Mouse (Mus musculus): Measurements from ENCODE around the gene Mink1. TPM values are rescaled to one million over a fixed set of nuclear protein-coding genes. Genes with fewer than 3 reads are reported as not detected.

The Mink1 gene
- polyA plus RNA-seq, 1 experiment from 2014 or later = 8.5 TPM

GRCm38 (mm10) chr11:70641241-70641640, 78.6 kb downstream of the Mink1 start:
- Histone ChIP-seq H3K27me3 (ENCODE audit: control insufficient read depth, insufficient read depth, low read length) (no peaks in the 10 kb centered on the region), H3K4me2 (replicated peaks; ENCODE audit: low read depth) (no peak overlapping the region), H3K9me3 (ENCODE audit: control insufficient read depth, low read length) (no peaks in the 10 kb centered on the region), H3K4me1 (replicated peaks; ENCODE audit: control insufficient read depth, insufficient read depth) (peaks cover 3% of the 10 kb centered on the region), H3K27ac (replicated peaks) (no peak overlapping the region), H3K9ac (ENCODE audit: low read length) (no peak overlapping the region; the same call in 1 of the 2 replicates), H3K36me3 (ENCODE audit: control insufficient read depth, insufficient read depth, low read length) (peaks cover 10% of the 10 kb centered on the region), H3K4me3 (ENCODE audit: low read depth, low read length) (no peak overlapping the region)
- DNase-seq (ENCODE audit: low spot score) (no peak), ATAC-seq (ENCODE audit: low FRiP score, low TSS enrichment) (no peak)
- TF ChIP-seq CTCF (IDR thresholded peaks at IDR 0.05; ENCODE audit: low read depth) = no peak
- TF ChIP-seq EP300 (optimal IDR thresholded peaks at IDR 0.05) = no peak
- 86% methylated on average over 7 of the region's 7 CpGs for WGBS

GRCm38 (mm10) chr11:70643051-70643450, 80.4 kb downstream of the Mink1 start:
- H3K9ac ChIP-seq (ENCODE audit: low read length) = no peak overlapping the region
- H3K4me3 ChIP-seq (ENCODE audit: low read depth, low read length) = no peak overlapping the region
- no peak overlapping the region for H3K4me2 ChIP-seq (replicated peaks; ENCODE audit: low read depth)
- peaks cover 3% of the 10 kb centered on the region for H3K4me1 ChIP-seq (replicated peaks; ENCODE audit: control insufficient read depth, insufficient read depth)
- H3K36me3 ChIP-seq (ENCODE audit: control insufficient read depth, insufficient read depth, low read length) = peaks cover 10% of the 10 kb centered on the region
- H3K9me3 ChIP-seq (ENCODE audit: control insufficient read depth, low read length) = no peaks in the 10 kb centered on the region
- H3K27ac ChIP-seq (replicated peaks) = no peak overlapping the region
- DNase-seq (ENCODE audit: low spot score) (no peak), ATAC-seq (ENCODE audit: low FRiP score, low TSS enrichment) (no peak)
- TF ChIP-seq CTCF (IDR thresholded peaks at IDR 0.05; ENCODE audit: low read depth) (no peak), EP300 (optimal IDR thresholded peaks at IDR 0.05) (no peak)
- WGBS = 89% methylated on average over 6 of the region's 6 CpGs
- no peaks in the 10 kb centered on the region for H3K27me3 ChIP-seq (ENCODE audit: control insufficient read depth, insufficient read depth, low read length)

- peaks cover 15% of the 10 kb centered on the region for H3K36me3 ChIP-seq (ENCODE audit: control insufficient read depth, insufficient read depth, low read length)
- no peaks in the 10 kb centered on the region for H3K27me3 ChIP-seq (ENCODE audit: control insufficient read depth, insufficient read depth, low read length)
- ATAC-seq (ENCODE audit: low FRiP score, low TSS enrichment) (no peak), DNase-seq (ENCODE audit: low spot score) (no peak)
- no peak overlapping the region for H3K4me2 ChIP-seq (replicated peaks; ENCODE audit: low read depth)
- no peaks in the 10 kb centered on the region for H3K9me3 ChIP-seq (ENCODE audit: control insufficient read depth, low read length)
- no peak overlapping the region for H3K4me3 ChIP-seq (ENCODE audit: low read depth, low read length)
- H3K9ac ChIP-seq (ENCODE audit: low read length) = no peak overlapping the region
- H3K27ac ChIP-seq (replicated peaks) = no peak overlapping the region
- WGBS = 98% methylated on average over 8 of the region's 8 CpGs
- H3K4me1 ChIP-seq (replicated peaks; ENCODE audit: control insufficient read depth, insufficient read depth) = peaks cover 3% of the 10 kb centered on the region
- TF ChIP-seq EP300 (optimal IDR thresholded peaks at IDR 0.05) (no peak), CTCF (IDR thresholded peaks at IDR 0.05; ENCODE audit: low read depth) (no peak)
These were observed 82.0 kb downstream of the Mink1 start for GRCm38 (mm10) chr11:70644564-70645103.

- Histone ChIP-seq H3K27me3 (ENCODE audit: control insufficient read depth, insufficient read depth, low read length) (no peaks in the 10 kb centered on the region), H3K4me1 (replicated peaks; ENCODE audit: control insufficient read depth, insufficient read depth) (peaks cover 3% of the 10 kb centered on the region), H3K9me3 (ENCODE audit: control insufficient read depth, low read length) (no peaks in the 10 kb centered on the region), H3K27ac (replicated peaks) (peak overlapping the region; percentile 79), H3K9ac (ENCODE audit: low read length) (peak overlapping the region; percentile 83), H3K4me2 (replicated peaks; ENCODE audit: low read depth) (peak overlapping the region; percentile 71), H3K4me3 (ENCODE audit: low read depth, low read length) (peak overlapping the region; percentile 54), H3K36me3 (ENCODE audit: control insufficient read depth, insufficient read depth, low read length) (peaks cover 19% of the 10 kb centered on the region)
- TF ChIP-seq CTCF (IDR thresholded peaks at IDR 0.05; ENCODE audit: low read depth) = no peak
- TF ChIP-seq EP300 (optimal IDR thresholded peaks at IDR 0.05) = no peak
- 78% methylated on average over 12 of the region's 12 CpGs for WGBS
- ATAC-seq (ENCODE audit: low FRiP score, low TSS enrichment) = no peak
- DNase-seq (ENCODE audit: low spot score) = no peak
These were observed 83.0 kb downstream of the Mink1 start for GRCm38 (mm10) chr11:70645461-70646258.

GRCm38 (mm10) chr11:70646259-70646555, 83.5 kb downstream of the Mink1 start:
- peak overlapping the region; percentile 83 for H3K9ac ChIP-seq (ENCODE audit: low read length)
- ATAC-seq (ENCODE audit: low FRiP score, low TSS enrichment) (no peak), DNase-seq (ENCODE audit: low spot score) (no peak)
- H3K36me3 ChIP-seq (ENCODE audit: control insufficient read depth, insufficient read depth, low read length) = peaks cover 23% of the 10 kb centered on the region
- peak overlapping the region; percentile 54 for H3K4me3 ChIP-seq (ENCODE audit: low read depth, low read length)
- TF ChIP-seq EP300 (optimal IDR thresholded peaks at IDR 0.05) (no peak), CTCF (IDR thresholded peaks at IDR 0.05; ENCODE audit: low read depth) (no peak)
- no peaks in the 10 kb centered on the region for H3K9me3 ChIP-seq (ENCODE audit: control insufficient read depth, low read length)
- WGBS = 17% methylated on average over 3 of the region's 3 CpGs
- peak overlapping the region; percentile 71 for H3K4me2 ChIP-seq (replicated peaks; ENCODE audit: low read depth)
- peak overlapping the region; percentile 79 for H3K27ac ChIP-seq (replicated peaks)
- H3K4me1 ChIP-seq (replicated peaks; ENCODE audit: control insufficient read depth, insufficient read depth) = peaks cover 3% of the 10 kb centered on the region
- H3K27me3 ChIP-seq (ENCODE audit: control insufficient read depth, insufficient read depth, low read length) = no peaks in the 10 kb centered on the region
